Mouse (Mus musculus): Measurements from ENCODE around the gene Rap1a.

- TF ChIP-seq CTCF (IDR thresholded peaks at IDR 0.05) (no peak), EP300 (IDR thresholded peaks at IDR 0.05) (peak; percentile 18; the same call in 1 of the 2 replicates)
Measured at GRCm38 (mm10) chr3:105757323-105758083, 43.6 kb downstream of the Rap1a start.
